Mouse (Mus musculus): ENCODE results near the gene Gbx2. TPM values are rescaled to one million over a fixed set of nuclear protein-coding genes. Genes with fewer than 3 reads are reported as not detected.

The Gbx2 gene
- polyA plus RNA-seq (2014; fragmentation: Illumina TruSeq; extraction: RNeasy Lipid Tissue Mini Kit (QIAGEN cat#74804); ENCODE audit: low read depth, low replicate concordance) = not detected

DNA sequence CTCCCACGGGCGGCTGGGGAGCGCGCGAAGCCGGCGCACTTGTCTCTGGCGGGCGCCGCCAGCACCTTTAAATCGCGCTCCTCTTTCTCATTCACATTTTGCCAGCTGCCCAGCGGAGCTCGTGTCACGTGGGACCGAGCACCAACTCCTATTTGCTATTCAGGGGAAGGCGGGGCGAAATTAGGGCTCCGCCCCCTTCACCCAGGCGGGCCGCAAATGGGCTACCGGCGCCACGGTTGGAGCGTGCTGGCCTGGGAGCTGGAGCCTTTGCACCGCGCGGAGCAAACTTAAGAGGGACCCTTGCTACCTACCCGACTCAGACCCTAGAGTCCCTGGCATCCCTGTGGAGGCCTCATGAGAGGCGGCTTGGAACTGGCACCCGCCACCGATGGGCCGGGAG lies at the start of gene Gbx2:
TSS of gene Gbx2 (minus strand) at position 60 of the 400 bp plus-strand sequence.

Other genes with a start within 250 kb of the Gbx2 start
- 0.12 TPM for gene Asb18, start 83.5 kb upstream of the Gbx2 start, polyA plus RNA-seq (2014; fragmentation: Illumina TruSeq; extraction: RNeasy Lipid Tissue Mini Kit (QIAGEN cat#74804); ENCODE audit: low read depth, low replicate concordance)
- not detected for gene Iqca, start 222.2 kb upstream of the Gbx2 start, polyA plus RNA-seq (2014; fragmentation: Illumina TruSeq; extraction: RNeasy Lipid Tissue Mini Kit (QIAGEN cat#74804); ENCODE audit: low read depth, low replicate concordance)

Data from adrenal gland, adult 10 weeks (tissue).